Mouse (Mus musculus) retina, embryonic 14.5 days (tissue): ENCODE measurements at regions not wholly inside any gene's neighbourhood (a gene's known extent, or its start where the extent isn't known, plus 50 kb on each side); places are given as distances from the start of the nearest gene placed in this dataset.

Experiments used
- DNase-seq: peaks from one replicate; pipeline ENCODE4 v3.0.0-alpha.2; 2015; ENCODE audit warnings: low spot score

DNA sequence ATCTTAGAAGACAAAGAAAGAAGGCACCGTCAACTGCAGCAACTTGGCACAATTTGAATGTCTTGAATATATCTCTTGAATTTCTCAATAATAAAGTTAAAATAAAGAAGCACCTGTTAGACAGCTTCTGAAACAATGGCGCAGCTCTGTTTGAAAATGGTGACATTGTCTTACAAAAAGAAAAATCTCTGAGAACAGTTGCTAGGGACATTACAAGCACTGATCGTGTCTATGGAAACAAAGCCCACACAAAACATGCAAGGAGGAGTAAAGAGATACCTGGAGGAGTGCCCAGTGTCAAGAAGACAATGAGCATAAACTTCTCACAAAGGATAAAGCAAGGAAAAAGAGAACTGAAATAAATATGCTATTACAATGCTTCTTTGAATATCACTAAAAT lies 841.2 kb upstream of the Adgrl3 start:
- no peak for DNase-seq

DNA sequence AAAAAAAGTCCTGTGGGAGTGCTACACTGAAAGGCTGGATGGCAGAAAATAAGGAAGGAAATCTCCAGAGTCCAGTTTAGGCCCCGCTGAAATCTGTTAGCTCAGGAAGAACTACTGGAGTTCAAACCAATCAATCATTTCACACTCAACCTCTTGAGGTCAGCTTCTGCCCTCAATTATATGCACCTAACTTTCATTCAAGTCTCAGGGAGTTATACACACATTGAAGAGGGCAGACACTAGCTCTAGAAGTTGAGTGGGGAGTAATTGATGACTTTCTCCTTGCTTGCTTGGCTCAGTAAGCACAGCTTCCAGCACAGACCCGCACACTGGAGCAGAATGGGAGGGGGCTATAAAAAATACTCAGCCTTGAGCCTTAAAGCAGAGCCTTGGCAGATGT lies 839.7 kb upstream of the Adgrl3 start:
- DNase-seq: no peak

- DNase-seq: no peak
Observed at GRCm38 (mm10) chr5:80192418-80192817, 827.5 kb upstream of the Adgrl3 start.

DNA sequence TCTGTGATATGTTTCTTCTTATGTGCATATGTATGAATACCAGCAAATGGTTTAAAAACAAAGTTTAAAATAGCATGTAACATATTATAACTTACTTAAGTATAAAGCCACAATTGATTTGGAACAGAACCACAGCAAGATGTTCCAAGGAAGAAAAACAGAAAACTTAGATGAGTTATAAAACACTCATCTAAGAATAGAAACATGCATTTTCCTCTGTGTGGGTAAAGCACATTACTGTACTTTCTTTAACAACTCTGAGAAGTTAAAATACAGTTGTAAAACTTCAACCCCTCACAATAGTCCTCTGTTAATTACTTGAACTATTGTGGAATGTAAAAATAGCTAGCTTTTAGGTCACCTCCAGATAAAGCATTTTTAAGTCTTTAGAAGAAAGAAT lies 820.3 kb upstream of the Adgrl3 start:
- no peak for DNase-seq

- no peak for DNase-seq
Observed at GRCm38 (mm10) chr5:80248530-80249122, 771.3 kb upstream of the Adgrl3 start.

DNA sequence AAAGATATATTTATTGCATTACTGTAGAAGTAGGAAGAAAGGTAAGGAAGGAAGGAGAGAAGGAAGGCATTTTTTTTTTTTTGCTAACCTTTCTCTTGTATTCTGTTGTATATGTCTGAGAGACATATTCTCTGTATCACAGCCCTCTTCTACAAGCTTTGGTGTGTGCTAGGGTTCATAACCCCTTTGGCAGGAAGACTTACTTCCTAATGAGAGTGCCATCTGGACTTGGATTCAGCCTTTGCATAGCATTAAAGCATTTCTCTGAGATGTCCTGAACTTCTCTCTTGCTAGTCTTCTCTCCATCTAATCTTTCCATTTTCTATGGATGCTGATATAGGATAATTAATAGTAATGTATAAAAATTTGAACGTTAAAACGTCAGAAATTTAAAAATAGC lies 768.0 kb upstream of the Adgrl3 start:
- no peak for DNase-seq

- DNase-seq: peak; percentile 82
Observed at GRCm38 (mm10) chr5:80255046-80255445, 764.9 kb upstream of the Adgrl3 start.

DNA sequence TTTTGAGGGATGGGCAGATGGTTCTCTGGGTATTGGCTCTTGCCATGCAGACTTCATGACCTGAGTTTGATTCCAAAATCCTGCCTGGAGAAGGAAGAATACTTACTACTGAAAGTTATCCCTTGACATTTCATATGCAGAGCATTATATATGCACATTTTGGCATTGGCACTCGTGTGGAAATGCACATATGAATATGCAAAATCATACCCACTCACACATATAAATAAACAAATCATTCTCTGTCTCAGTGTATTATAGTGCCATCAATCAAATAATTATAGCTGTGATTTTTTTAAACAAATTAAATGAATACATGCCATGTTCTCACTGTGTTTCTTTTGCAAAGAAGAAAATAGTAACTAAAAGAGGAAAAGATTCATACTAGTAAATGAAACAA lies 745.3 kb upstream of the Adgrl3 start:
- no peak for DNase-seq

GRCm38 (mm10) chr5:80275232-80275866 lies 744.6 kb upstream of the Adgrl3 start:
- DNase-seq: no peak
